Mouse (Mus musculus) brain, embryonic 14.5 days (tissue): ENCODE data around the gene Rnf166.

Experiments
- CTCF ChIP-seq: fragments of 200-500 bp; IDR thresholded peaks from 2 replicates; pipeline ENCODE4 v1.5.1; 2012; ENCODE audit warnings: inconsistent platforms, mild to moderate bottlenecking, moderate library complexity, borderline replicate concordance; ENCODE audit not compliant: insufficient read depth, insufficient read length; ENCODE audit errors: extremely low read depth
- POLR2A ChIP-seq: fragments of 200-500 bp; IDR thresholded peaks from 2 replicates; pipeline ENCODE4 v1.6.1; 2012; ENCODE audit warnings: mild to moderate bottlenecking, inconsistent platforms, borderline replicate concordance; ENCODE audit not compliant: poor library complexity, insufficient read depth, insufficient read length, severe bottlenecking; ENCODE audit errors: extremely low read depth

- no peak for TF ChIP-seq POLR2A
- TF ChIP-seq CTCF, result no peak
Observed at GRCm38 (mm10) chr8:122522796-122523651, 47.2 kb upstream of the Rnf166 start.
